Comparison of ENCODE assay signal across 9 mouse cellular contexts in the genomic region with DNA sequence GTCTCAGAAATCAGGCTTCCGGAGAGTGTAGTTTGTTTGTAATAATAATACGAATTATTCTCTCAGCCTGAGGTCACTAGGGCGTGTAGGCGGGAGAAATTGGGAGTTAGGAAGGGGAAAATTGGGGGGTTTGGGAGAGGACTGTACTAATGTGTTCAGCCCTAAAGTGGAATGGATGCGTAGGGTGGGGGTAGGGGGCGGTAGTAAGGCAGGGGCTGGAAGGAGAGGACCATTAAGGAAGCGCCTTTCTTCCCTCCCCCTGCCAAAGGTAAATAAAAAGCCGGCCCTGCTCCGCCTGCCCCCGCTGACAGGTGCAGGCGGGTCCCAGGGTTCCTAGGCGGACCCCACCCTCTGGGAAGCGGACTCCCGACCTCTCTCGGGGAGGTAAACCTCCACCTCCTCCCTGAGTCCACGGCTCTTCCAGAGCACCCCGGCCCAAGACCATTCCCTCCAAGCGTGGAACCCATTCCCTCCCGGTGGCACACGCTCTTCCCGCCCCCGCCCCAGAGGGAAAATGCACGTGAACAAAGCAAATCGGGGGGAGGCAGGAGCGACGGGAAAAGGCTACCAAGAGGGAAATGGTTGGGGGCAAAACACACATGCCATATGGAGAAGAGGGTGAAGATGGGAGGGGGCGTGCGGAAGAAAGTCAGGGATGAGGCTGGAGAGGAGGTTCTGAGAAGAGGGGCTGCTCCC. TPM values are rescaled to one million over a fixed set of nuclear protein-coding genes. Genes with fewer than 3 reads are reported as not detected.
DNase-seq lines count a peak whose midpoint lies in the region; ATAC-seq lines count a peak whose summit lies in the region.
"Had no signal": no experiment of that assay in that cellular context is flagged by ENCODE, and none has a peak within 500 bp of the region (broad histone marks: within the 10 kb centered on the region; RNA-seq: fewer than 3 reads in every experiment).

No protein-coding gene starts in this region.

- H3K4me1 ChIP-seq in heart, embryonic 16.5 days (ENCODE audit: control insufficient read depth, insufficient read depth, low read length): peaks cover 8% of the 10 kb centered on the region; the same call in 1 of the 2 replicates
- H3K4me1 ChIP-seq in forebrain, embryonic 11.5 days (replicated peaks; ENCODE audit: control insufficient read depth, insufficient read depth, low read length): peaks cover 2% of the 10 kb centered on the region; the same call in 1 of the 2 replicates
- H3K4me1 ChIP-seq in liver, embryonic 16.5 days (ENCODE audit: control insufficient read depth, low read depth, low read length): no peaks in the 10 kb centered on the region; the same call in 1 of the 2 replicates

- peak overlapping the region; percentile 99 for H3K4me2 ChIP-seq in heart, embryonic 16.5 days (ENCODE audit: low read depth, low read length)
- peak overlapping the region; percentile 94 for H3K4me2 ChIP-seq in forebrain, embryonic 11.5 days (ENCODE audit: low read depth, low read length, severe bottlenecking)
- H3K4me2 ChIP-seq in liver, embryonic 16.5 days (ENCODE audit: low read depth, low read length): no peak overlapping the region

- no peaks in the 10 kb centered on the region for H3K36me3 ChIP-seq in heart, embryonic 16.5 days (ENCODE audit: control insufficient read depth, insufficient read depth)
- no peaks in the 10 kb centered on the region for H3K36me3 ChIP-seq in forebrain, embryonic 11.5 days (ENCODE audit: control insufficient read depth, insufficient read depth, low read length)
- H3K36me3 ChIP-seq in liver, embryonic 16.5 days (ENCODE audit: control insufficient read depth, insufficient read depth): no peaks in the 10 kb centered on the region

- H3K27me3 ChIP-seq in heart, embryonic 16.5 days (ENCODE audit: control insufficient read depth, insufficient read depth, low read length): peaks cover 44% of the 10 kb centered on the region
- H3K27me3 ChIP-seq in forebrain, embryonic 11.5 days (ENCODE audit: control insufficient read depth, insufficient read depth, low read length): no peaks in the 10 kb centered on the region; the same call in 1 of the 2 replicates
- H3K27me3 ChIP-seq in liver, embryonic 16.5 days (ENCODE audit: control insufficient read depth, insufficient read depth, low read depth, low read length): peaks cover 53% of the 10 kb centered on the region

- no peak for DNase-seq in heart, adult 9 months (ENCODE audit: low spot score in 2 of 2)
- DNase-seq in R1 (ENCODE audit: low read depth, low spot score): peak; percentile 32
- peak; percentile 61 for DNase-seq in forebrain, embryonic 11.5 days (ENCODE audit: low spot score)
- DNase-seq in gastrocnemius, postnatal 4 days (ENCODE audit: low spot score in 2 of 2): no peak
- DNase-seq in gastrocnemius, adult 8-10 months (ENCODE audit: low spot score in 2 of 2): no peak

- H3K9me3 ChIP-seq in heart, embryonic 16.5 days (replicated peaks; ENCODE audit: control insufficient read depth, low read length): no peaks in the 10 kb centered on the region
- H3K9me3 ChIP-seq in forebrain, embryonic 11.5 days (ENCODE audit: control insufficient read depth, low read length): no peaks in the 10 kb centered on the region
- no peaks in the 10 kb centered on the region for H3K9me3 ChIP-seq in liver, embryonic 16.5 days (replicated peaks; ENCODE audit: control insufficient read depth, low read length)

- ATAC-seq in heart, embryonic 16.5 days (replicated peaks; ENCODE audit: extremely low read depth, insufficient read depth, low FRiP score): no peak
- peak; percentile 45 for ATAC-seq in forebrain, embryonic 11.5 days (replicated peaks; ENCODE audit: low FRiP score)
- ATAC-seq in liver, embryonic 16.5 days (ENCODE audit: low read depth): 0 out of 2 replicates have a peak, but pooled peaks have one; percentile 19
- no peak for ATAC-seq in granulocyte monocyte progenitor cell, adult 5-6 weeks (replicated peaks; ENCODE audit: poor library complexity, severe bottlenecking)

- WGBS in heart, embryonic 16.5 days: 1% methylated on average over 28 of the region's 28 CpGs
- 0% methylated on average over 28 of the region's 28 CpGs for WGBS in forebrain, embryonic 11.5 days
- WGBS in liver, embryonic 16.5 days (ENCODE audit: insufficient replicate concordance): 4% methylated on average over 26 of the region's 28 CpGs

- peak overlapping the region; percentile 66; the same call in 1 of the 2 replicates for H3K9ac ChIP-seq in heart, embryonic 16.5 days (ENCODE audit: low read length)
- peak overlapping the region; percentile 77 for H3K9ac ChIP-seq in forebrain, embryonic 11.5 days (ENCODE audit: low read length)
- H3K9ac ChIP-seq in liver, embryonic 16.5 days (ENCODE audit: low read depth, low read length): no peak overlapping the region

- H3K27ac ChIP-seq in heart, embryonic 16.5 days (ENCODE audit: low read length): no peak overlapping the region
- no peak overlapping the region; the same call in 1 of the 2 replicates for H3K27ac ChIP-seq in forebrain, embryonic 11.5 days (ENCODE audit: low read depth, low read length)
- H3K27ac ChIP-seq in liver, embryonic 16.5 days (ENCODE audit: low read length): no peak overlapping the region

- H3K4me3 ChIP-seq in heart, embryonic 16.5 days (ENCODE audit: low read length): peak overlapping the region; percentile 69
- H3K4me3 ChIP-seq in forebrain, embryonic 11.5 days (ENCODE audit: low read depth, low read length): peak overlapping the region; percentile 56
- H3K4me3 ChIP-seq in liver, embryonic 16.5 days (ENCODE audit: low read depth, low read length): no peak overlapping the region

RNA-seq across cellular contexts. Expression of a gene that starts 0.9 kb away (rescaled TPM):
- 0.17 and 0.21 TPM in 2 replicates for polyA plus RNA-seq in heart, embryonic 16.5 days (2015; fragmentation: Nextera tagmentation; extraction: Ambion mirVana)
- 2.8 and 3.0 TPM in 2 replicates for polyA plus RNA-seq in forebrain, embryonic 11.5 days (2014; fragmentation: Nextera tagmentation; extraction: Ambion mirVana)
- not detected in 2 replicates for polyA plus RNA-seq in liver, embryonic 16.5 days (2015; fragmentation: Nextera tagmentation; extraction: Ambion mirVana)
- not detected in 2 replicates for total RNA-seq in granulocyte monocyte progenitor cell, adult 5-6 weeks (2014; fragmentation: Nextera tagmentation)
- not detected in 2 replicates for total RNA-seq in granulocyte monocyte progenitor cell, adult 5-6 weeks (2017)
- total RNA-seq in gastrocnemius, postnatal 4 days (2021): 1 to 10 TPM; 2.2 TPM
- under 1 TPM; 0.08 to 0.41 (median 0.21) TPM for total RNA-seq in gastrocnemius, adult 8-10 months (2022)
- total RNA-seq: liver, adult 2 months had no signal
- polyA plus RNA-seq: liver, adult 2 months had no signal

RNA-seq across cellular contexts. Expression of a gene that starts 25.9 kb away (rescaled TPM):
- polyA plus RNA-seq in heart, embryonic 16.5 days (2015; fragmentation: Nextera tagmentation; extraction: Ambion mirVana): 152 and 159 TPM in 2 replicates
- polyA plus RNA-seq in forebrain, embryonic 11.5 days (2014; fragmentation: Nextera tagmentation; extraction: Ambion mirVana): 86.1 and 90.0 TPM in 2 replicates
- polyA plus RNA-seq in liver, embryonic 16.5 days (2015; fragmentation: Nextera tagmentation; extraction: Ambion mirVana): 35.2 and 43.2 TPM in 2 replicates
- 116 and 131 TPM in 2 replicates for total RNA-seq in granulocyte monocyte progenitor cell, adult 5-6 weeks (2014; fragmentation: Nextera tagmentation)
- 17.6 and 17.8 TPM in 2 replicates for total RNA-seq in granulocyte monocyte progenitor cell, adult 5-6 weeks (2017)
- total RNA-seq in gastrocnemius, postnatal 4 days (2021): 100 to 1,000 TPM; 113 to 128 TPM
- total RNA-seq in gastrocnemius, adult 8-10 months (2022): 10 to 100 TPM; 12.1 to 15.9 (median 13.7) TPM

RNA-seq across cellular contexts. Expression of a gene that starts 37.0 kb away (rescaled TPM):
- polyA plus RNA-seq in heart, embryonic 16.5 days (2015; fragmentation: Nextera tagmentation; extraction: Ambion mirVana): 0.34 and 0.45 TPM in 2 replicates
- 1.4 and 2.0 TPM in 2 replicates for polyA plus RNA-seq in forebrain, embryonic 11.5 days (2014; fragmentation: Nextera tagmentation; extraction: Ambion mirVana)
- polyA plus RNA-seq in liver, embryonic 16.5 days (2015; fragmentation: Nextera tagmentation; extraction: Ambion mirVana): 0.08 and 0.14 TPM in 2 replicates
- not detected in 2 replicates for total RNA-seq in granulocyte monocyte progenitor cell, adult 5-6 weeks (2014; fragmentation: Nextera tagmentation)
- total RNA-seq in granulocyte monocyte progenitor cell, adult 5-6 weeks (2017): 1.9 TPM in 1 of 2 replicates, not detected in the other
- total RNA-seq in gastrocnemius, postnatal 4 days (2021): 10 to 100 TPM; 33.8 to 41.2 TPM
- total RNA-seq in gastrocnemius, adult 8-10 months (2022): 100 to 1,000 TPM; 145 to 180 (median 166) TPM

RNA-seq across cellular contexts. Expression of a gene that starts 49.5 kb away (rescaled TPM):
- polyA plus RNA-seq in heart, embryonic 16.5 days (2015; fragmentation: Nextera tagmentation; extraction: Ambion mirVana): 1.9 and 2.9 TPM in 2 replicates
- 0.24 and 0.27 TPM in 2 replicates for polyA plus RNA-seq in forebrain, embryonic 11.5 days (2014; fragmentation: Nextera tagmentation; extraction: Ambion mirVana)
- 7.3 and 8.4 TPM in 2 replicates for polyA plus RNA-seq in liver, embryonic 16.5 days (2015; fragmentation: Nextera tagmentation; extraction: Ambion mirVana)
- 0.56 and 0.86 TPM in 2 replicates for total RNA-seq in granulocyte monocyte progenitor cell, adult 5-6 weeks (2014; fragmentation: Nextera tagmentation)
- 0.04 TPM in 1 of 2 replicates, not detected in the other for total RNA-seq in granulocyte monocyte progenitor cell, adult 5-6 weeks (2017)
- under 1 TPM; 0.27 to 0.57 TPM for total RNA-seq in gastrocnemius, postnatal 4 days (2021)
- under 1 TPM in 2 of 4 experiments, not detected in 2; 0.07 to 0.10 TPM for total RNA-seq in gastrocnemius, adult 8-10 months (2022)

RNA-seq across cellular contexts. Expression of a gene that starts 58.7 kb away (rescaled TPM):
- polyA plus RNA-seq in heart, embryonic 16.5 days (2015; fragmentation: Nextera tagmentation; extraction: Ambion mirVana): 34.3 and 38.7 TPM in 2 replicates
- 75.6 and 77.5 TPM in 2 replicates for polyA plus RNA-seq in forebrain, embryonic 11.5 days (2014; fragmentation: Nextera tagmentation; extraction: Ambion mirVana)
- 23.4 and 24.5 TPM in 2 replicates for polyA plus RNA-seq in liver, embryonic 16.5 days (2015; fragmentation: Nextera tagmentation; extraction: Ambion mirVana)
- 74.3 and 81.1 TPM in 2 replicates for total RNA-seq in granulocyte monocyte progenitor cell, adult 5-6 weeks (2014; fragmentation: Nextera tagmentation)
- total RNA-seq in granulocyte monocyte progenitor cell, adult 5-6 weeks (2017): 48.6 and 58.7 TPM in 2 replicates
- 10 to 100 TPM; 21.1 to 23.0 TPM for total RNA-seq in gastrocnemius, postnatal 4 days (2021)
- total RNA-seq in gastrocnemius, adult 8-10 months (2022): 1 to 10 TPM; 3.3 to 5.8 (median 4.2) TPM

Comparison
In these comparisons a context has a peak if more than half of its experiments do, and no peak if none do; other contexts are left out.
1. ATAC-seq: peak in forebrain, embryonic 11.5 days (single experiment) and liver, embryonic 16.5 days (single experiment); none in heart, embryonic 16.5 days (single experiment) and granulocyte monocyte progenitor cell, adult 5-6 weeks (single experiment).
2. DNase-seq: peak in R1 (single experiment) and forebrain, embryonic 11.5 days (single experiment); none in heart, adult 9 months (0 of 2), gastrocnemius, postnatal 4 days (0 of 2) and gastrocnemius, adult 8-10 months (0 of 2).
3. RNA of a gene that starts 37.0 kb away (total RNA-seq): 145 to 180 TPM in gastrocnemius, adult 8-10 months and 33.8 to 41.2 TPM in gastrocnemius, postnatal 4 days; 1.9 TPM in granulocyte monocyte progenitor cell, adult 5-6 weeks; every median in the first group is over 10 times any median in the second.